In the genomic region with DNA sequence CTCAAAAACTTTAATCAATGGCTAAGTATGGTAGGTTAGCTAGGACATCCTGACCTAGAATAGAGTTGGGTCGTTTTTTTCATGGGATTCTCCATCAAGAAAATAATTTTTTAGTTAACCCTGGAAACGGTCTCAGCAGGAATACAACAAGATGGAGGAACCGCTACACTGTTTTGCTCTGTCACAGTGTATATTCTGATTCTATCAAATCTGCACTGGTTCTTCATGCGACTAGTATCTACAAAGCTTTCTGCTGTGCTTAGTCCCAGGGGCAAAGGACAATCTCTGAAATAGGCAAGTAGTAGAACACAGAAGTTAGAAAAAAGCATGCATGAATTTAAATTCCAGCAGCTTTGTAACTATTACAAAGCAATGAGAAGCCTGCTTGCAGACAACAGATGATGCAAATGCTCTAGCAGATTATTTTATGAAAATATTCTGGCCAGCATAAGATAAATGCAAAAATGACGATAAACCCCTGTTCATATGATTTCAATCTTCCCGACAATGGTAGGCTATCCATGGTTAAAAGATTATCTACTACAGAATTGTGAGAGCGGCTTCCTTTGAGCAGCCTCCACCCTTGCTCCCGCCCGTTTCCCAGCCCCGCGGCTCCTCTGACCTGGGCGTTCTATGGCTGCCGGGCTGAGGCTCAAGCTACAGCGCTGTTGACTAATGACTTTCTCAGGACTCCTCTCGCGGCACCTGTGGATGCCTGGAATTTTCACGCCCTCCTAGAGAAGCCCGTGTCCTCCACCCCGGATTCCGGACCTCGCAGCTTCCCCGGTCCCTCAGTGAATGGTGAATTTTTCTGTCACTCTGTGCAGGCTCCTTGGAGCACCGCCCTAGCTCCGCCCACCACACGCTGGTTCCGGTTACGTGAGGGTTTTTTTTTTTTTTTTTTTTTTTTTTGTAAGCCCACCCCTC, we compare ENCODE assay signal across 8 mouse cellular contexts. TPM values are rescaled to one million over a fixed set of nuclear protein-coding genes. Genes with fewer than 3 reads are reported as not detected.
DNase-seq lines count a peak whose midpoint lies in the region; ATAC-seq lines count a peak whose summit lies in the region.

A gene (minus strand): TSS at position 800 of the 927 bp plus-strand sequence.

- H3K4me2 ChIP-seq in hindbrain, embryonic 11.5 days (replicated peaks; ENCODE audit: low read depth, low read length): peak within 1 kb of the TSS; percentile 57

- no peaks in the 10 kb centered on the region for H3K36me3 ChIP-seq in hindbrain, embryonic 11.5 days (ENCODE audit: control insufficient read depth, insufficient read depth, low read length)

- H3K9me3 ChIP-seq in hindbrain, embryonic 11.5 days (ENCODE audit: control insufficient read depth, low read length): no peaks in the 10 kb centered on the region

- peak within 1 kb of the TSS; percentile 68 for H3K9ac ChIP-seq in hindbrain, embryonic 11.5 days (ENCODE audit: low read depth, low read length)

- 0 out of 2 replicates have a peak within 1 kb of the TSS, but pooled peaks have one; percentile 36 for H3K27ac ChIP-seq in hindbrain, embryonic 11.5 days (ENCODE audit: low read depth, low read length)

- ATAC-seq in hindbrain, embryonic 11.5 days (ENCODE audit: low FRiP score): peak; percentile 100

- H3K4me1 ChIP-seq in hindbrain, embryonic 11.5 days (replicated peaks; ENCODE audit: control insufficient read depth, insufficient read depth, low read length): 0 out of 2 replicates have a peak, but pooled peaks cover 2% of the 10 kb centered on the region

- peak; percentile 96 for DNase-seq in Muller cell, postnatal 12 days (ENCODE audit: inconsistent ontology term)
- peak; percentile 91 for DNase-seq in cerebellum, adult 9-11 months
- DNase-seq in frontal cortex, adult 2 months (ENCODE audit: extremely low spot score in 1 of 2, low spot score in 1 of 2): peak; percentile 81 to 95
- DNase-seq in hindbrain, embryonic 11.5 days (ENCODE audit: low spot score): peak; percentile 88
- peak; percentile 94 to 96 for DNase-seq in layer of hippocampus, postnatal 10 days (ENCODE audit: low spot score in 2 of 2)
- DNase-seq in lung, postnatal 10 days: peak; percentile 96
- peak; percentile 87 for DNase-seq in ovary, postnatal 36 days (ENCODE audit: low spot score)
- peak; percentile 91 for DNase-seq in thymus, postnatal 25 days

- H3K4me3 ChIP-seq in hindbrain, embryonic 11.5 days (ENCODE audit: low read depth, low read length): peak within 1 kb of the TSS; percentile 74

- WGBS in hindbrain, embryonic 11.5 days: 7% methylated on average over 27 of the region's 27 CpGs

- no peaks in the 10 kb centered on the region for H3K27me3 ChIP-seq in hindbrain, embryonic 11.5 days (ENCODE audit: control insufficient read depth, insufficient read depth, low read length)

RNA-seq across cellular contexts. Expression of the gene that starts here (rescaled TPM):
- 14.8 and 16.6 TPM in 2 replicates for polyA plus RNA-seq in frontal cortex, adult 2 months (2012; rRNA removed)
- polyA plus RNA-seq in hindbrain, embryonic 11.5 days (2014; fragmentation: Nextera tagmentation; extraction: Ambion mirVana): 17.3 and 20.2 TPM in 2 replicates
- 10 to 100 TPM; 32.0 to 34.4 TPM for total RNA-seq in layer of hippocampus, postnatal 10 days (2021)

Comparison
In these comparisons a context has a peak if more than half of its experiments do, and no peak if none do; other contexts are left out.
1. Peak in every context shown above with its lines: DNase-seq, ATAC-seq, H3K4me3 ChIP-seq and H3K27ac ChIP-seq.